Mouse (Mus musculus) olfactory bulb, adult 2 months (tissue): Measurements from ENCODE around the gene Tex33.

Experiments
- CTCF ChIP-seq: fragments of 200-500 bp; IDR thresholded peaks from 2 replicates; pipeline ENCODE4 v1.5.1; 2012; ENCODE audit warnings: low read depth, mild to moderate bottlenecking, low read length, moderate library complexity; ENCODE audit not compliant: insufficient read depth
- POLR2A ChIP-seq: fragments of 200-500 bp; IDR thresholded peaks from 2 replicates; pipeline ENCODE4 v1.6.1; 2012; ENCODE audit warnings: mild to moderate bottlenecking, low read depth, low read length, moderate library complexity; ENCODE audit not compliant: insufficient read depth

DNA sequence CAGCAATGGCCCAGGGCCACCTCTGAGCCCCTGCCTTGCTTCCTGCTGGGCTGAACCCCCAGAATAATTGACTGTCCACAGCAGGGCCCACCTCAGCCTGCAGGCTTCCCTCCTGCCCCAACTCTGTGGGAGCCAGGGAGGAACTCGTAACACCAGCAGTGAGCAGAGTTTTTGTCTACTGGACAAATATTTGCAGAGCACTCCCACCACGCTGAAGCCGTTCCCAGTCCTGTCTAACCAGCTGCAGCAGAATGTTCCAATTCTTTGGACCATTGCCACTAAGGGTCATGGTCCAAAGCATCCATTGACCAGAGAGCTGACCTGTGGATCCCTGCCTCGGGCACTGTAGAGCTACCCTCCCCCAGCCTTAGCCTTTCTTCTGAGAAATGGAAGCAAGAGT, 21.2 kb upstream of the Tex33 start:
- TF ChIP-seq POLR2A, result no peak
- no peak for TF ChIP-seq CTCF
